Mouse (Mus musculus) liver, adult 2 months (tissue): ENCODE data around the gene Foxd3. TPM values are rescaled to one million over a fixed set of nuclear protein-coding genes. Genes with fewer than 3 reads are reported as not detected.

ENCODE experiments used
- DNase-seq: peaks from one replicate; pipeline ENCODE4 v3.0.0-alpha.2; 2011; ENCODE audit warnings: low read depth, low spot score; ENCODE audit errors: extremely low read depth
- H3K27ac ChIP-seq: fragments of 200-500 bp; replicated peaks from 2 replicates; pipeline ENCODE4 v1.5.1; 2012; ENCODE audit warnings: low read depth, mild to moderate bottlenecking, control low read depth, inconsistent platforms, low read length; ENCODE audit not compliant: insufficient read depth
- H3K27me3 ChIP-seq: fragments of 200-500 bp; 2 replicates; pipeline ENCODE4 v1.6.1; 2012; ENCODE audit warnings: mild to moderate bottlenecking, moderate library complexity, low read length, inconsistent platforms; ENCODE audit not compliant: control insufficient read depth, insufficient read depth
- H3K36me3 ChIP-seq: fragments of 200-500 bp; 2 replicates; pipeline ENCODE4 v1.6.1; 2012; ENCODE audit warnings: low read length, inconsistent platforms; ENCODE audit not compliant: control insufficient read depth, insufficient read depth
- H3K4me1 ChIP-seq: fragments of 200-500 bp; 2 replicates; pipeline ENCODE4 v1.6.1; 2011; ENCODE audit warnings: low read length; ENCODE audit not compliant: control insufficient read depth, insufficient read depth
- H3K4me3 ChIP-seq: fragments of 200-500 bp; 2 replicates; pipeline ENCODE4 v1.5.1; 2011; ENCODE audit warnings: low read depth, mild to moderate bottlenecking, control low read depth, low read length, moderate library complexity; ENCODE audit not compliant: insufficient read depth
- H3K79me2 ChIP-seq: fragments of 200-500 bp; 2 replicates; pipeline ENCODE4 v1.6.1; 2012; ENCODE audit warnings: inconsistent platforms, mild to moderate bottlenecking, low read length, moderate library complexity; ENCODE audit not compliant: control insufficient read depth, insufficient read depth
- H3K9ac ChIP-seq: fragments of 200-500 bp; 2 replicates; pipeline ENCODE4 v1.6.1; 2012; ENCODE audit warnings: low read depth, mild to moderate bottlenecking, control low read depth, inconsistent platforms, low read length
- CTCF ChIP-seq: fragments of 200-500 bp; IDR thresholded peaks from 2 replicates; pipeline ENCODE4 v1.5.1; 2011; ENCODE audit warnings: low read depth, low read length, control low read depth
- POLR2A ChIP-seq: fragments of 200-500 bp; IDR thresholded peaks from 2 replicates; pipeline ENCODE4 v1.6.1; 2011; ENCODE audit warnings: low read length, control low read depth; ENCODE audit not compliant: insufficient read depth; ENCODE audit errors: extremely low read depth
- WGBS: fragments of 180-500 bp; shearing (Covaris S2); methylation state at CpG from one replicate; pipeline ENCODE4 v1.1.7; 2018; 5-methylcytosine and 5-hydroxymethylcytosine counted together
- polyA plus RNA-seq: library from polyadenylated mRNA; depleted of rRNA; stranded (reverse); fragments of >200 nt; gene quantifications from 2 replicates; pipeline ENCODE4 v1.2.3, GENCODE M21; 2012; rRNA removed
- total RNA-seq: library from RNA; depleted of rRNA; stranded (reverse); fragments of >200 nt; gene quantifications from 2 replicates; pipeline ENCODE4 v1.2.3, GENCODE M21; 2014; rRNA removed

Gene Foxd3
- total RNA-seq = not detected in 2 replicates
- polyA plus RNA-seq = not detected in 2 replicates

DNA sequence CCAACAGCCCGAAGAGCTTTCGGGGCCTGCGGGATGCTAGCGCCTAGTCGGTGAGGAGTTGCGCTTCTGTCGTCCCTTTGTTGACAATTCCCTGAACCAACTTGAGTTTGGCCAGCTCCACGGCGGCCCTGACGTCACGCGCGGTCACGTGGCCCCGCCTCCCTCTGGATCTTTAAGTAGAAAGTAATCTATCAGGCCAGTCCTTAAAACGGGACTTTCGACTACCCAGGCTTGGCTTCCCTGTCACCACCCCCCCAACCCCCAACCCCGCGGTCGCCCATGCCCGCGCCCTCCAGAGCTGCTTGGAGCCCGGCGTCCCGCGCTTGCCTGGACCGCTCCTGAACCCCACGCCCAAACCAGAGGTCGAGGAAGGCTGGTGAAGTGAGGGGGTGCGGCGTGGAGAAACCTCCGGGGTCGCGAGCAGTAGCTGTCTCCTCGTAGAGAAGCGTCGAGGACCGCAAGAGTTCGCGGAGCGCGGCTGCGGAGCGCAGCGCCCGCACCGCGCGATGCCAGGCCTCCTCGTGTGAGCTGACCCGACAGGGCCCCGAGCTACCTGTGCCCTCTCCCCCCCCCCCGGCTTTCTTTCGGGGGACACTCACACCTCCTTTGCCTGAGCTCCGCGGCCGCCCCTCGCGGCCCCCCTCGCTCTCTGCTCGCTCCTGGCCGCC, at the start of gene Foxd3:
TSS of gene Foxd3 (plus strand) at position 363 of the 668 bp plus-strand sequence.
- DNase-seq = no peak
- 5% methylated on average over 61 of the region's 62 CpGs for WGBS
- Histone ChIP-seq H3K27me3 (peaks cover 50% of the 10 kb centered on the region), H3K27ac (no peak within 1 kb of the TSS), H3K4me1 (no peaks in the 10 kb centered on the region; the same call in 1 of the 2 replicates), H3K79me2 (no peaks in the 10 kb centered on the region), H3K36me3 (no peaks in the 10 kb centered on the region), H3K9ac (no peak within 1 kb of the TSS), H3K4me3 (no peak within 1 kb of the TSS; the same call in 1 of the 2 replicates)
- TF ChIP-seq CTCF (no peak), POLR2A (no peak)

DNA sequence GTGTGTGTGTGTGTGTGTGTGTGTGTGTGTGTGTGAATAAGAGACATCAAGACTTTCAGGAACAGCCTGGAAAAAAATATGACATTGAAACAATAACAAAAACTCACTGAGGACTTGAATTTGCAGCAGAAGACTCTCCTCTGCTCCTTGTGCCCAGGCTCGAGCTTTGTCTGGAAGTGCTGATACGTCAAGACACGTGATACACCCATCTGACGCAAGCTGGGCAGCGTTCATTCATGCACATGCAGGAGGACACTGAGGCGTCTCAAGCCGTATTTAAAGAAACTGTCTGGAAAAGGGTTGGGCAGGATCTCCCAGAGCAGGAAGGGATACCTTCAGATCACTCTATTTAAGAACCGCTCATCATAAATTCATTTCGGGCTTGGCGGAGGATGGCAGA, 43.9 kb upstream of the Foxd3 start:
- no peaks in the 10 kb centered on the region for H3K79me2 ChIP-seq
- no peak for DNase-seq
- no peaks in the 10 kb centered on the region for H3K27me3 ChIP-seq
- no peak overlapping the region for H3K4me3 ChIP-seq
- TF ChIP-seq CTCF = no peak
- TF ChIP-seq POLR2A = no peak
- no peak overlapping the region for H3K27ac ChIP-seq
- WGBS = 92% methylated on average over 10 of the region's 10 CpGs
- no peaks in the 10 kb centered on the region for H3K36me3 ChIP-seq
- H3K4me1 ChIP-seq = no peaks in the 10 kb centered on the region
- no peak overlapping the region for H3K9ac ChIP-seq

- H3K27ac ChIP-seq = no peak overlapping the region
- TF ChIP-seq CTCF = no peak
- TF ChIP-seq POLR2A = no peak
- no peaks in the 10 kb centered on the region for H3K27me3 ChIP-seq
- H3K36me3 ChIP-seq = no peaks in the 10 kb centered on the region
- no peaks in the 10 kb centered on the region for H3K79me2 ChIP-seq
- WGBS = 70% methylated on average over 12 of the region's 12 CpGs
- no peak overlapping the region for H3K9ac ChIP-seq
- H3K4me3 ChIP-seq = no peak overlapping the region
- H3K4me1 ChIP-seq = no peaks in the 10 kb centered on the region
- no peak for DNase-seq
Measured at GRCm38 (mm10) chr4:99612609-99613350, 43.3 kb upstream of the Foxd3 start.

DNA sequence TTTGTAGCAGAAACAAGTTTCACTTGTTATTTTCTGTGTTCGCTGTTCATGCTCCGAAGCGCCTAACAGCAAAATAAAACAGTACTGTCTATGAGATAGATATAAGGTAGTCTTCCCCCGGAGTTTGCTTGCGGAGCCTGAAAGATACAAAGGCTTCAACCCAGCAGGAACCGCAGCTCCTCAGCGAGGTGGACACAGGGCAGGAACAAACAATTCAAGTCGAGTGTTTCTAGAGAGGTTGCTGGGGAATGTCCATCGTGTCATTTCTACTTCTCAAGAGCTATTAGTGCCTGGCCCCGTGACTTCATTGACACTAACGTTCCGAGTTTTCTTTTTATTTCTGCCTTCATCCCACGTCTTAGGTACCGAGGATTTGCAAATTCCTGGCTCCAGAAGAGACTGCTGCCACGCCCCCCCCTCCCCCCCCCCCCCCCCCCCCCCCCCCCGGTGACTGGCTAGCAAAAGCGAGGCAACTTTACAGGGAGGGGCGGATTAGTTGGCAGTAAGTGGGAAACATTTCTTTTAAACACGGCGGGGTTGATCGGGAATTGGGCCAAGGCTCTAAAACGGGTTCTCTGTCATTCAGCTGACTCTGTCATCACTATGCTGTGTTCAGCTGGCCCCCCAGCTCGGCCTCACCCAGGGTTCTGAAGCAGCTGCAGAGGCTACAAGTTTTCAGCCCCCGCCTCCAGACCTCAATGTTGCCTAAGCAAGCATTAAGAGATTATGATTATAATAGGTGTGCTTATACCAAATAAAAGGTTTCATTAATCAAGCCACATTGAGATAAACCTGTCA, 29.9 kb upstream of the Foxd3 start:
- Histone ChIP-seq H3K79me2 (no peaks in the 10 kb centered on the region), H3K27ac (no peak overlapping the region), H3K27me3 (no peaks in the 10 kb centered on the region), H3K4me3 (no peak overlapping the region), H3K4me1 (no peaks in the 10 kb centered on the region), H3K9ac (no peak overlapping the region), H3K36me3 (no peaks in the 10 kb centered on the region)
- no peak for DNase-seq
- TF ChIP-seq POLR2A (no peak), CTCF (no peak)
- 20% methylated on average over 21 of the region's 24 CpGs for WGBS

DNA sequence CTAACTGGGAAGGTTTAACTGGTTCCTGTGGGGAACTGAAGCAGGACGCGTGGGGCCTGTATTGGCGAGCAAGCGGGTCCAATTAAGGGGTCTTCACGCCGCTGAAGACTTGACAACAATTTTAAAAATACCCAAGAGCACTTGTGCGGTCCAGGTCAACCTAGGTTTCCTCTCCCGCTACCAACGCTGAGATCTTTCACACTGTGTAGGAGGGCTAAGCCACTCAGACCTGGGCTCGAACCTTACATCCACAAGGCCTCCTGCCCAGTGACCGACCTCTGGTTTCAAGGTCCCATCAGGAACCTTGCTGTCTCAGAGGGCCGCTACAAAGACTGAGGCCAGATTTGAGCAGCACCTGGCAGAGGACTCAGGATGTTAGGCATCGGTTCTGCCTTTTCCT, 29.0 kb upstream of the Foxd3 start:
- WGBS = 85% methylated on average over 13 of the region's 13 CpGs
- H3K4me1 ChIP-seq = no peaks in the 10 kb centered on the region
- DNase-seq = no peak
- H3K27me3 ChIP-seq = no peaks in the 10 kb centered on the region
- H3K9ac ChIP-seq = no peak overlapping the region
- no peak overlapping the region for H3K27ac ChIP-seq
- H3K36me3 ChIP-seq = no peaks in the 10 kb centered on the region
- no peak for TF ChIP-seq POLR2A
- no peak for TF ChIP-seq CTCF
- no peak overlapping the region for H3K4me3 ChIP-seq
- no peaks in the 10 kb centered on the region for H3K79me2 ChIP-seq
